In the genomic region with DNA sequence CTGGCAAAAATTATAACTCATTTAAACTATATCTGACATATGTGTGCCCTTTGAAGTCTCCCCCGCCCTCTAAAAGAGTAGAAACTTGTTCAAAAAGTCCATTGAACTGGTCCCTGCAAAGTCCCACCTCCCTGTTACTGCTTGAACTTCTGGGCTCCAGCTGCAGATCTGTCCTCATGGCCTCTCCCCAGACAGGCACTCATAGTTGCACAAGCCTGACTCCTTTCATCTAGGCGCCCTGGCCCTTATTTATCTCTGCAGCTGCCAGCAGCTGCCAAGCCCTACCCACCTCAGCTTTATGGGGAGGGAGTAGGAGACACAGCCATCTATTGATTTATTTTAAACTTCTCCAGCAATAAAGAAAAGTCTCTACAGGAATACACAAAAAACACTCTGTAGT, we compare ENCODE assay signal across 10 mouse cellular contexts.
DNase-seq lines count a peak whose midpoint lies in the region; ATAC-seq and TF ChIP-seq lines count a peak whose summit lies in the region.
"Had no signal": no experiment of that assay in that cellular context is flagged by ENCODE, and none has a peak within 500 bp of the region (broad histone marks: within the 10 kb centered on the region; RNA-seq: fewer than 3 reads in every experiment).

No protein-coding gene starts in this region.

- no peaks in the 10 kb centered on the region for H3K27me3 ChIP-seq in heart, postnatal 0 days (ENCODE audit: control insufficient read depth, insufficient read depth, low read length)
- no peaks in the 10 kb centered on the region for H3K27me3 ChIP-seq in liver, embryonic 16.5 days (ENCODE audit: control insufficient read depth, insufficient read depth, low read depth, low read length)
- H3K27me3 ChIP-seq: neural tube, embryonic 12.5 days had no signal

- no peak for TF ChIP-seq CTCF in lung, adult 2 months (IDR thresholded peaks at IDR 0.05; ENCODE audit: insufficient read depth, low read length)
- no peak for TF ChIP-seq CTCF in heart, postnatal 0 days (IDR thresholded peaks at IDR 0.05; ENCODE audit: low read depth)

- peak; percentile 58 to 65 for DNase-seq in lung, adult 18-20 months
- no peak for DNase-seq in lung, adult 2 months
- DNase-seq in heart, postnatal 0 days (ENCODE audit: low spot score): peak; percentile 62
- DNase-seq in thymus, postnatal 25 days: peak; percentile 37
- no peak for DNase-seq in Muller cell, postnatal 12 days (ENCODE audit: inconsistent ontology term)
- no peak for DNase-seq in spleen, adult 12 weeks (ENCODE audit: low spot score)

- no peak overlapping the region; the same call in 1 of the 2 replicates for H3K4me2 ChIP-seq in heart, postnatal 0 days (ENCODE audit: low read depth, low read length)
- no peak overlapping the region for H3K4me2 ChIP-seq in liver, embryonic 16.5 days (ENCODE audit: low read depth, low read length)
- H3K4me2 ChIP-seq: neural tube, embryonic 12.5 days had no signal

- H3K9me3 ChIP-seq in heart, postnatal 0 days (replicated peaks; ENCODE audit: control insufficient read depth, low read length): no peaks in the 10 kb centered on the region
- no peaks in the 10 kb centered on the region for H3K9me3 ChIP-seq in liver, embryonic 16.5 days (replicated peaks; ENCODE audit: control insufficient read depth, low read length)
- H3K9me3 ChIP-seq: neural tube, embryonic 12.5 days had no signal

- no peak overlapping the region for H3K4me3 ChIP-seq in lung, adult 2 months (replicated peaks; ENCODE audit: extremely low read depth, low read depth, low read length)
- no peak overlapping the region for H3K4me3 ChIP-seq in heart, postnatal 0 days (ENCODE audit: low read depth, low read length)
- H3K4me3 ChIP-seq in liver, embryonic 16.5 days (ENCODE audit: low read depth, low read length): no peak overlapping the region
- H3K4me3 ChIP-seq: layer of hippocampus, adult 2 months; neural tube, embryonic 12.5 days had no signal

- peak overlapping the region; percentile 56 for H3K27ac ChIP-seq in heart, postnatal 0 days (ENCODE audit: low read depth)
- no peak overlapping the region for H3K27ac ChIP-seq in liver, embryonic 16.5 days (ENCODE audit: low read length)
- H3K27ac ChIP-seq: layer of hippocampus, adult 2 months; neural tube, embryonic 12.5 days had no signal

- ATAC-seq in heart, postnatal 0 days (ENCODE audit: insufficient read depth, low read depth): peak; percentile 80
- ATAC-seq in liver, embryonic 16.5 days (ENCODE audit: low read depth): peak; percentile 81
- no peak for ATAC-seq in CD4-positive, CD25-positive, alpha-beta regulatory T cell, adult 4 months

- WGBS in lung, adult 2 months: 30% methylated on average over 2 of the region's 2 CpGs
- 43% methylated on average over 2 of the region's 2 CpGs for WGBS in heart, postnatal 0 days
- WGBS in liver, embryonic 16.5 days (ENCODE audit: insufficient replicate concordance): 24% methylated on average over 2 of the region's 2 CpGs

- no peak for TF ChIP-seq POLR2A in lung, adult 2 months (IDR thresholded peaks at IDR 0.05; ENCODE audit: borderline replicate concordance, extremely low read depth, low read depth, low read length)

- H3K4me1 ChIP-seq in lung, adult 2 months (ENCODE audit: control insufficient read depth, insufficient read depth, low read length): peaks cover 17% of the 10 kb centered on the region
- peaks cover 21% of the 10 kb centered on the region for H3K4me1 ChIP-seq in heart, postnatal 0 days (ENCODE audit: control insufficient read depth, insufficient read depth)
- H3K4me1 ChIP-seq in liver, embryonic 16.5 days (ENCODE audit: control insufficient read depth, low read depth, low read length): no peaks in the 10 kb centered on the region; the same call in 1 of the 2 replicates
- H3K4me1 ChIP-seq: neural tube, embryonic 12.5 days had no signal

- H3K9ac ChIP-seq in heart, postnatal 0 days (replicated peaks; ENCODE audit: low read depth, low read length): 0 out of 2 replicates have a peak overlapping the region, but pooled peaks have one; percentile 5
- H3K9ac ChIP-seq in liver, embryonic 16.5 days (ENCODE audit: low read depth, low read length): no peak overlapping the region
- H3K9ac ChIP-seq: neural tube, embryonic 12.5 days had no signal

- no peak for TF ChIP-seq EP300 in heart, postnatal 0 days (IDR thresholded peaks at IDR 0.05; ENCODE audit: low read depth)

- peaks cover 36% of the 10 kb centered on the region for H3K36me3 ChIP-seq in heart, postnatal 0 days (replicated peaks; ENCODE audit: control insufficient read depth, insufficient read depth, low read length)
- H3K36me3 ChIP-seq in liver, embryonic 16.5 days (ENCODE audit: control insufficient read depth, insufficient read depth): no peaks in the 10 kb centered on the region

Comparison
In these comparisons a context has a peak if more than half of its experiments do, and no peak if none do; other contexts are left out.
1. DNase-seq: peak in lung, adult 18-20 months (2 of 2), heart, postnatal 0 days (single experiment) and thymus, postnatal 25 days (single experiment); none in lung, adult 2 months (single experiment), Muller cell, postnatal 12 days (single experiment) and spleen, adult 12 weeks (single experiment).